Mouse (Mus musculus) MEL (cell line): ENCODE measurements around the gene Ptpn14.

Source experiments
- CHD2 ChIP-seq: IDR thresholded peaks from 2 replicates; pipeline ENCODE4 v1.6.1; 2011; ENCODE audit warnings: low read length, improper control_type of control experiment
- CTCF ChIP-seq, 3 experiments: IDR thresholded peaks in 2 of 3; conservative IDR thresholded peaks in 1 of 3; 2 replicates each; pipeline ENCODE4 v1.5.1; 2011 to 2012; ENCODE audit warnings: low read length in 3 of 3, low read depth in 2 of 3, mild to moderate bottlenecking in 2 of 3, improper control_type of control experiment in 1 of 3, inconsistent platforms in 1 of 3, mixed read lengths in 1 of 3, moderate library complexity in 1 of 3; ENCODE audit not compliant: control insufficient read depth in 1 of 3, insufficient read depth in 1 of 3, poor library complexity in 1 of 3, severe bottlenecking in 1 of 3
- EP300 ChIP-seq, 2 experiments: IDR thresholded peaks; 2 replicates each; pipeline ENCODE4 v1.6.1; 2011; ENCODE audit warnings: improper control_type of control experiment in 2 of 2, low read length in 2 of 2, low read depth in 1 of 2, mild to moderate bottlenecking in 1 of 2
- ETS1 ChIP-seq: IDR thresholded peaks from 2 replicates; pipeline ENCODE4 v1.6.1; 2012; ENCODE audit warnings: low read depth, mild to moderate bottlenecking, inconsistent platforms, low read length, improper control_type of control experiment, moderate library complexity
- MAFK ChIP-seq: IDR thresholded peaks from 2 replicates; pipeline ENCODE4 v1.6.1; 2011; ENCODE audit warnings: low read depth, mild to moderate bottlenecking, low read length, improper control_type of control experiment, borderline replicate concordance
- MEF2A ChIP-seq: IDR thresholded peaks from 2 replicates; pipeline ENCODE4 v1.6.1; 2014; ENCODE audit warnings: low read depth, mild to moderate bottlenecking, inconsistent platforms, low read length, improper control_type of control experiment; ENCODE audit not compliant: poor library complexity, insufficient replicate concordance, severe bottlenecking; ENCODE audit errors: extremely low read depth
- NRF1 ChIP-seq: IDR thresholded peaks from 2 replicates; pipeline ENCODE4 v1.6.1; 2014; ENCODE audit warnings: low read depth, mild to moderate bottlenecking, inconsistent platforms, low read length, improper control_type of control experiment, moderate library complexity; ENCODE audit not compliant: poor library complexity, insufficient read depth, severe bottlenecking
- POLR2A ChIP-seq, 2 experiments: IDR thresholded peaks; 2 replicates each; pipeline ENCODE4 v1.6.1; 2011 to 2012; ENCODE audit warnings: low read length in 2 of 2, mild to moderate bottlenecking in 2 of 2, control low read depth in 1 of 2, improper control_type of control experiment in 1 of 2, low read depth in 1 of 2, moderate library complexity in 1 of 2; ENCODE audit not compliant: control insufficient read depth in 1 of 2, insufficient read depth in 1 of 2, poor library complexity in 1 of 2
- RCOR1 ChIP-seq: IDR thresholded peaks from 2 replicates; pipeline ENCODE4 v1.6.1; 2012; ENCODE audit warnings: low read depth, mild to moderate bottlenecking, inconsistent platforms, low read length, improper control_type of control experiment
- TAL1 ChIP-seq: IDR thresholded peaks from 2 replicates; pipeline ENCODE4 v1.6.1; 2012; ENCODE audit warnings: mild to moderate bottlenecking, inconsistent platforms, low read length, moderate library complexity, mixed read lengths
- ZKSCAN1 ChIP-seq: IDR thresholded peaks from 2 replicates; pipeline ENCODE4 v1.6.1; 2012; ENCODE audit warnings: low read depth, mild to moderate bottlenecking, inconsistent platforms, low read length, improper control_type of control experiment, moderate library complexity

DNA sequence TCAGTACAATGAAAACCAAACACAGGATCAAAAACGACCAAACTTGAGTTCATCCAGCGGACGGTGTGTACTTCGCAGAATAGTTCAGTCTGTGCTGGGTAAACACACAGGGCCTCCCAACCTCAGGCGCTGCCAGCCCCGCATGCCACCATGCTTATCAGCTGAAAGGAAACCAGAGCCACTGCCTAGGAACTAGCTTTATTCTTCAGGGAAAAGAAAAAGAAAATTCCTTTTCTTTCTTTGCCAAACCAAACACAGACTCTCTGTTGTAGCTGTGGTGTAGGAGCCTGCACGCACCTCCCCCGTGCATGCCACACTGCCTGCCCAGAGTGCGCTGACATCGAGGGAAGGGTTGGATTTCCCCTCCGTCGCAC lies 132.9 kb downstream of the Ptpn14 start:
- TF ChIP-seq NRF1 (no peak), CTCF (IDR thresholded peaks at IDR 0.05 in 2 of 3, conservative IDR thresholded peaks at IDR 0.05 in 1 of 3; ENCODE audit: control insufficient read depth in 1 of 3, insufficient read depth in 1 of 3, low read depth in 2 of 3, low read length in 3 of 3, poor library complexity in 1 of 3, severe bottlenecking in 1 of 3) (no peak), EP300 (IDR thresholded peaks at IDR 0.05; ENCODE audit: low read depth in 1 of 2, low read length in 2 of 2) (no peak), TAL1 (no peak), CHD2 (no peak), POLR2A (IDR thresholded peaks at IDR 0.05; ENCODE audit: control insufficient read depth in 1 of 2, insufficient read depth in 1 of 2, low read depth in 1 of 2, low read length in 2 of 2, poor library complexity in 1 of 2) (no peak), MEF2A (no peak), ETS1 (no peak), MAFK (no peak), ZKSCAN1 (no peak), RCOR1 (no peak)
